Mouse (Mus musculus) MEL (cell line): Measurements from ENCODE around the gene Epb41l4b. TPM values are rescaled to one million over a fixed set of nuclear protein-coding genes. Genes with fewer than 3 reads are reported as not detected.

Source experiments
- DNase-seq: peaks from one replicate; pipeline ENCODE4 v3.0.0; 2011; ENCODE audit warnings: low read depth, low spot score
- H3K27ac ChIP-seq: 2 replicates; pipeline ENCODE4 v1.5.1; 2012; ENCODE audit warnings: low read depth, mild to moderate bottlenecking, control low read depth, low read length, moderate library complexity; ENCODE audit not compliant: control insufficient read depth
- H3K27me3 ChIP-seq, 2 experiments: fragments of 150-350 bp in 1 of 2; sonication (generic) in 1 of 2; 2 replicates each; pipeline ENCODE4 v1.6.1; 2012; ENCODE audit warnings: low read length in 2 of 2, mild to moderate bottlenecking in 2 of 2, improper control_type of control experiment in 1 of 2, moderate library complexity in 1 of 2; ENCODE audit not compliant: insufficient read depth in 2 of 2, control insufficient read depth in 1 of 2
- H3K36me3 ChIP-seq, 2 experiments: 2 replicates each; pipeline ENCODE4 v1.6.1; 2012 to 2014; ENCODE audit warnings: low read length in 2 of 2, improper control_type of control experiment in 1 of 2, inconsistent platforms in 1 of 2, mild to moderate bottlenecking in 1 of 2; ENCODE audit not compliant: insufficient read depth in 2 of 2, control insufficient read depth in 1 of 2
- H3K4me1 ChIP-seq, 2 experiments: fragments of 150-350 bp in 1 of 2; sonication (generic) in 1 of 2; 2 replicates each; pipeline ENCODE4 v1.6.1; 2012; ENCODE audit warnings: low read length in 2 of 2, improper control_type of control experiment in 1 of 2, mild to moderate bottlenecking in 1 of 2; ENCODE audit not compliant: insufficient read depth in 2 of 2, control insufficient read depth in 1 of 2
- H3K4me3 ChIP-seq, 2 experiments: fragments of 150-350 bp in 1 of 2; sonication (generic) in 1 of 2; 2 replicates each; pipeline ENCODE4 v1.5.1; 2012; ENCODE audit warnings: low read depth in 2 of 2, low read length in 2 of 2, mild to moderate bottlenecking in 2 of 2, moderate library complexity in 2 of 2, control low read depth in 1 of 2, improper control_type of control experiment in 1 of 2; ENCODE audit not compliant: control insufficient read depth in 1 of 2, insufficient read depth in 1 of 2
- H3K79me2 ChIP-seq: 2 replicates; pipeline ENCODE4 v1.6.1; 2012; ENCODE audit warnings: mild to moderate bottlenecking, low read length, moderate library complexity; ENCODE audit not compliant: control insufficient read depth, poor library complexity, insufficient read depth
- H3K9ac ChIP-seq: 2 replicates; pipeline ENCODE4 v1.6.1; 2012; ENCODE audit warnings: low read depth, mild to moderate bottlenecking, control low read depth, low read length, moderate library complexity; ENCODE audit not compliant: control insufficient read depth, poor library complexity, severe bottlenecking
- H3K9me3 ChIP-seq: fragments of 150-350 bp; sonication (generic); replicated peaks from 2 replicates; pipeline ENCODE4 v1.6.1; 2012; ENCODE audit warnings: mild to moderate bottlenecking, low read length, improper control_type of control experiment, moderate library complexity; ENCODE audit not compliant: insufficient read depth
- BHLHE40 ChIP-seq: IDR thresholded peaks from 2 replicates; pipeline ENCODE4 v1.6.1; 2012; ENCODE audit warnings: low read depth, mild to moderate bottlenecking, inconsistent platforms, low read length, improper control_type of control experiment, borderline replicate concordance
- CHD2 ChIP-seq: IDR thresholded peaks from 2 replicates; pipeline ENCODE4 v1.6.1; 2011; ENCODE audit warnings: low read length, improper control_type of control experiment
- E2F4 ChIP-seq: IDR thresholded peaks from 2 replicates; pipeline ENCODE4 v1.6.1; 2011; ENCODE audit warnings: low read depth, low read length, improper control_type of control experiment, borderline replicate concordance
- ELF1 ChIP-seq: IDR thresholded peaks from 2 replicates; pipeline ENCODE4 v1.6.1; 2014; ENCODE audit warnings: low read depth, mild to moderate bottlenecking, inconsistent platforms, low read length, improper control_type of control experiment, moderate library complexity
- EP300 ChIP-seq, 2 experiments: IDR thresholded peaks; 2 replicates each; pipeline ENCODE4 v1.6.1; 2011; ENCODE audit warnings: improper control_type of control experiment in 2 of 2, low read length in 2 of 2, low read depth in 1 of 2, mild to moderate bottlenecking in 1 of 2
- ETS1 ChIP-seq: IDR thresholded peaks from 2 replicates; pipeline ENCODE4 v1.6.1; 2012; ENCODE audit warnings: low read depth, mild to moderate bottlenecking, inconsistent platforms, low read length, improper control_type of control experiment, moderate library complexity
- GABPA ChIP-seq: IDR thresholded peaks from 2 replicates; pipeline ENCODE4 v1.6.1; 2012; ENCODE audit warnings: low read depth, mild to moderate bottlenecking, inconsistent platforms, low read length, improper control_type of control experiment, moderate library complexity
- GATA1 ChIP-seq: IDR thresholded peaks from 2 replicates; pipeline ENCODE4 v1.6.1; 2011; ENCODE audit warnings: low read depth, low read length, improper control_type of control experiment
- HCFC1 ChIP-seq: IDR thresholded peaks from 2 replicates; pipeline ENCODE4 v1.6.1; 2012; ENCODE audit warnings: low read depth, mild to moderate bottlenecking, inconsistent platforms, low read length, improper control_type of control experiment, moderate library complexity
- MAX ChIP-seq: IDR thresholded peaks from 2 replicates; pipeline ENCODE4 v1.6.1; 2011; ENCODE audit warnings: low read length, improper control_type of control experiment
- MEF2A ChIP-seq: IDR thresholded peaks from 2 replicates; pipeline ENCODE4 v1.6.1; 2014; ENCODE audit warnings: low read depth, mild to moderate bottlenecking, inconsistent platforms, low read length, improper control_type of control experiment; ENCODE audit not compliant: poor library complexity, insufficient replicate concordance, severe bottlenecking; ENCODE audit errors: extremely low read depth
- MYB ChIP-seq: IDR thresholded peaks from 2 replicates; pipeline ENCODE4 v1.6.1; 2011; ENCODE audit warnings: mild to moderate bottlenecking, low read depth, low read length, improper control_type of control experiment
- NRF1 ChIP-seq: IDR thresholded peaks from 2 replicates; pipeline ENCODE4 v1.6.1; 2014; ENCODE audit warnings: low read depth, mild to moderate bottlenecking, inconsistent platforms, low read length, improper control_type of control experiment, moderate library complexity; ENCODE audit not compliant: poor library complexity, insufficient read depth, severe bottlenecking
- POLR2A ChIP-seq, 2 experiments: IDR thresholded peaks; 2 replicates each; pipeline ENCODE4 v1.6.1; 2011 to 2012; ENCODE audit warnings: low read length in 2 of 2, mild to moderate bottlenecking in 2 of 2, control low read depth in 1 of 2, improper control_type of control experiment in 1 of 2, low read depth in 1 of 2, moderate library complexity in 1 of 2; ENCODE audit not compliant: control insufficient read depth in 1 of 2, insufficient read depth in 1 of 2, poor library complexity in 1 of 2
- RAD21 ChIP-seq: IDR thresholded peaks from 2 replicates; pipeline ENCODE4 v1.6.1; 2011; ENCODE audit warnings: mild to moderate bottlenecking, low read depth, low read length, improper control_type of control experiment
- SIN3A ChIP-seq: IDR thresholded peaks from 2 replicates; pipeline ENCODE4 v1.6.1; 2012; ENCODE audit warnings: low read length, improper control_type of control experiment, inconsistent platforms
- TCF12 ChIP-seq: IDR thresholded peaks from 2 replicates; pipeline ENCODE4 v1.6.1; 2014; ENCODE audit warnings: low read depth, mild to moderate bottlenecking, inconsistent platforms, low read length, improper control_type of control experiment, moderate library complexity
- UBTF ChIP-seq: IDR thresholded peaks from 2 replicates; pipeline ENCODE4 v1.6.1; 2012; ENCODE audit warnings: low read depth, mild to moderate bottlenecking, inconsistent platforms, low read length, improper control_type of control experiment, moderate library complexity, borderline replicate concordance; ENCODE audit not compliant: insufficient read depth
- USF1 ChIP-seq: IDR thresholded peaks from 2 replicates; pipeline ENCODE4 v1.6.1; 2014; ENCODE audit warnings: low read depth, mild to moderate bottlenecking, inconsistent platforms, low read length, improper control_type of control experiment, moderate library complexity
- USF2 ChIP-seq, 2 experiments: IDR thresholded peaks; 2 replicates each; pipeline ENCODE4 v1.6.1; 2011 to 2012; ENCODE audit warnings: improper control_type of control experiment in 2 of 2, low read length in 2 of 2, borderline replicate concordance in 1 of 2, inconsistent platforms in 1 of 2, low read depth in 1 of 2, mild to moderate bottlenecking in 1 of 2; ENCODE audit not compliant: insufficient read depth in 1 of 2
- ZC3H11A ChIP-seq: IDR thresholded peaks from 2 replicates; pipeline ENCODE4 v1.6.1; 2012; ENCODE audit warnings: low read depth, mild to moderate bottlenecking, inconsistent platforms, low read length, improper control_type of control experiment
- ZKSCAN1 ChIP-seq: IDR thresholded peaks from 2 replicates; pipeline ENCODE4 v1.6.1; 2012; ENCODE audit warnings: low read depth, mild to moderate bottlenecking, inconsistent platforms, low read length, improper control_type of control experiment, moderate library complexity
- ZNF384 ChIP-seq: IDR thresholded peaks from 2 replicates; pipeline ENCODE4 v1.6.1; 2012; ENCODE audit warnings: low read depth, mild to moderate bottlenecking, inconsistent platforms, low read length, improper control_type of control experiment
- polyA plus RNA-seq, 2 experiments: library from polyadenylated mRNA; stranded (reverse) in 1 of 2; unstranded in 1 of 2; fragments of >175 nt in 1 of 2; fragments of >200 nt in 1 of 2; gene quantifications; 2 replicates each; pipeline versions ENCODE4 v1.2.1 to v1.2.4; 2012; ENCODE audit warnings: low replicate concordance in 2 of 2, low read depth in 1 of 2; ENCODE audit not compliant: insufficient read length in 2 of 2, insufficient read depth in 1 of 2, missing spikeins in 1 of 2
- total RNA-seq: library from RNA; depleted of rRNA; stranded (reverse); fragments of 300-350 nt; gene quantifications from 2 replicates; pipeline ENCODE4 v1.2.3, GENCODE M21; 2012

Epb41l4b gene
- total and polyA plus RNA-seq, 3 experiments, result not detected

GRCm38 (mm10) chr4:57016366-57017171, 126.7 kb downstream of the Epb41l4b start:
- no peaks in the 10 kb centered on the region for H3K9me3 ChIP-seq
- H3K4me1 ChIP-seq, result no peaks in the 10 kb centered on the region
- H3K36me3 ChIP-seq, result no peaks in the 10 kb centered on the region
- no peak overlapping the region for H3K27ac ChIP-seq
- H3K9ac ChIP-seq, result no peak overlapping the region
- peaks cover 2 to 4% of the 10 kb centered on the region in 2 experiments; a peak in 2 of 4 replicates for H3K27me3 ChIP-seq
- H3K4me3 ChIP-seq, result no peak overlapping the region
- DNase-seq, result no peak
- H3K79me2 ChIP-seq, result no peaks in the 10 kb centered on the region
- TF ChIP-seq E2F4 (no peak), MAX (no peak), GATA1 (no peak), HCFC1 (no peak), MYB (no peak), USF1 (no peak), TCF12 (no peak), ZKSCAN1 (no peak), ZNF384 (no peak), BHLHE40 (no peak), GABPA (no peak), CHD2 (no peak), MEF2A (no peak), SIN3A (no peak), EP300 (IDR thresholded peaks at IDR 0.05; ENCODE audit: low read depth in 1 of 2, low read length in 2 of 2) (no peak), USF2 (IDR thresholded peaks at IDR 0.05; ENCODE audit: borderline replicate concordance in 1 of 2, insufficient read depth in 1 of 2, low read depth in 1 of 2, low read length in 2 of 2) (no peak), UBTF (no peak), ETS1 (no peak)

GRCm38 (mm10) chr4:57015032-57015431, 128.2 kb downstream of the Epb41l4b start:
- peaks cover 2 to 4% of the 10 kb centered on the region in 2 experiments; a peak in 2 of 4 replicates for H3K27me3 ChIP-seq
- no peak overlapping the region for H3K4me3 ChIP-seq
- no peak for DNase-seq
- H3K27ac ChIP-seq, result no peak overlapping the region
- TF ChIP-seq CHD2 (no peak), ZC3H11A (no peak), UBTF (no peak), RAD21 (no peak), ETS1 (no peak), HCFC1 (no peak), ELF1 (no peak), POLR2A (IDR thresholded peaks at IDR 0.05; ENCODE audit: control insufficient read depth in 1 of 2, insufficient read depth in 1 of 2, low read depth in 1 of 2, low read length in 2 of 2, poor library complexity in 1 of 2) (no peak), ZKSCAN1 (no peak), NRF1 (no peak)
- TF ChIP-seq, all 39 proteins: peak for 0
- Histone ChIP-seq H3K36me3 (no peaks in the 10 kb centered on the region), H3K4me1 (no peaks in the 10 kb centered on the region), H3K79me2 (no peaks in the 10 kb centered on the region), H3K9me3 (no peaks in the 10 kb centered on the region), H3K9ac (no peak overlapping the region)
